Mouse (Mus musculus) erythroblast, embryonic 14.5 days (primary cell): Measurements from ENCODE around the gene Pigm. TPM values are rescaled to one million over a fixed set of nuclear protein-coding genes. Genes with fewer than 3 reads are reported as not detected.

Source experiments
- H3K27me3 ChIP-seq: 2 replicates; pipeline ENCODE4 v1.6.1; 2012; ENCODE audit warnings: inconsistent platforms; ENCODE audit not compliant: control insufficient read depth
- H3K36me3 ChIP-seq: 2 replicates; pipeline ENCODE4 v1.6.1; 2012; ENCODE audit warnings: mild to moderate bottlenecking, inconsistent platforms; ENCODE audit not compliant: control insufficient read depth
- H3K4me1 ChIP-seq: 2 replicates; pipeline ENCODE4 v1.6.1; 2012; ENCODE audit warnings: inconsistent platforms; ENCODE audit not compliant: control insufficient read depth
- H3K4me3 ChIP-seq: replicated peaks from 2 replicates; pipeline ENCODE3; 2012; ENCODE audit warnings: moderate library complexity, mild to moderate bottlenecking, inconsistent platforms
- H3K9me3 ChIP-seq: 2 replicates; pipeline ENCODE4 v1.6.1; 2012; ENCODE audit warnings: low read length, inconsistent platforms, mixed read lengths; ENCODE audit not compliant: control insufficient read depth
- GATA1 ChIP-seq: IDR thresholded peaks from 2 replicates; pipeline ENCODE4 v1.6.1; 2012; ENCODE audit warnings: low read length, inconsistent platforms, mixed read lengths
- TAL1 ChIP-seq: IDR thresholded peaks from 3 replicates; pipeline ENCODE4 v1.6.1; 2012; ENCODE audit warnings: low read length, inconsistent platforms, mixed read lengths
- polyA plus RNA-seq: library from polyadenylated mRNA; stranded (reverse); fragments of >175 nt; gene quantifications from 2 replicates; pipeline ENCODE4 v1.2.3, GENCODE M21; 2012

Pigm gene
- polyA plus RNA-seq, 1 experiment: 0.15 TPM

GRCm38 (mm10) chr1:172333512-172333911 lies 42.8 kb upstream of the Pigm start:
- Histone ChIP-seq H3K4me3 (no peak overlapping the region), H3K27me3 (peaks cover 65% of the 10 kb centered on the region), H3K9me3 (no peaks in the 10 kb centered on the region), H3K4me1 (no peaks in the 10 kb centered on the region), H3K36me3 (no peaks in the 10 kb centered on the region)
- TF ChIP-seq TAL1: no peak
- no peak for TF ChIP-seq GATA1

DNA sequence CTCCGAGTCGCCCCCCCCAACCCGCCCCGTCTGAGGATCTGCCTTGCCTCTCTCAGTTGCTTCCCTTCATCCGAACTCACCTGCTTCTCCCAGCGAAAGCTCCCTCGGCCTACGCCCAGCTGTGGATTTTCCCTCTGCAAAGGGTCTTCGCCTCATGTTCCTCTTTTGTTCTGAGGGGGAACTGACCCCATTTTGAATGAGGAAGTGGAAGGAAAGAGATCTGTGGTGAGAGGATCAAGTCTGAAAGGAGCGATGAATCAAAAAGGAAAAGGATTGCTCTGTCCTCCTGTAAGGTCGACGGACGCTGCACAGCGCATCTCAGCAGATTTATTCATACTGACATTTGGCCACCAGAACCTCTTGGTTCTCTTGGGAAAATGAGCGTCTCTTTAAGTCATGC lies 40.5 kb upstream of the Pigm start:
- TF ChIP-seq TAL1: no peak
- TF ChIP-seq GATA1: no peak

DNA sequence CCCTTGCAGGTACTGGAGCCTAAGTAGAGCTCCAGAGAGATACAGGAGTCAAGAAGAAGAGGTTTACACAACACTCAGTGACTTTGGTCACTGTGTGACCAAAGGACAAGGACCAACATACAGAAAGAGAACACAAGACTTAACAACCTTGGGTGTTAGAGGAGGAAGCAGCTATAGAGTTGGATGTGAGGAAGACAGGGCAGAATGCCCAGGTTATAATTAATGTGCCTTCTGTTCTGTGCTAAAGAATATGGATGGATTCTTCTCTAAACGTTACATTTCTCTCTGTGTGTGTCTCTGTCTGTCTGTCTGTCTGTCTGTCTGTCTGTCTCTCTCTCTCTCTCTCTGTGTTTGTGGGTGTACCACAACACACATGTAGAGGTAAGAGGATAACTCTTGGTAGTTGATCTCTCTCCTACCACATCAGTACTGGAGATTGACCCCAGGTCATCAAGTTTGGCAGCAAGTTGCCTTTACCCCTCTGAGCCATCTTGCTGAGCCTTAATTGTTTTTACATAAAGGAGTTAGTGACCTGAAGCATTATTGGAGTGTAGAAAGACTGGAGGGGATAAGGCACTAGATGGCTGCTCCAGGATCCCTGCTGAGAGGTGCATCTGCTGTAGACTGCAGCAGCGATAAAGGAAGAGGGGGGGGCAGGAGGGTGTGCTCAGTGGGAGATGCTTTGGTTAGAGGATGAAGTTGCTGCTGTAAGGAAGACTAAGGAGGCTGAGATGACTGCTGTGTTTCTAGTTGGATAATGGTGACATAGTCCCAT lies 38.7 kb upstream of the Pigm start:
- H3K27me3 ChIP-seq: peaks cover 74% of the 10 kb centered on the region
- no peaks in the 10 kb centered on the region for H3K9me3 ChIP-seq
- TF ChIP-seq GATA1: no peak
- TF ChIP-seq TAL1: no peak
- H3K4me1 ChIP-seq: peaks cover 8% of the 10 kb centered on the region
- H3K36me3 ChIP-seq: no peaks in the 10 kb centered on the region
- no peak overlapping the region for H3K4me3 ChIP-seq

More for the DNA sequence above, 40.5 kb upstream of the Pigm start:
- no peaks in the 10 kb centered on the region for H3K36me3 ChIP-seq
- H3K4me1 ChIP-seq: peaks cover 3% of the 10 kb centered on the region
- H3K4me3 ChIP-seq: no peak overlapping the region
- no peaks in the 10 kb centered on the region for H3K9me3 ChIP-seq
- H3K27me3 ChIP-seq: peaks cover 65% of the 10 kb centered on the region

GRCm38 (mm10) chr1:172340729-172341321 lies 35.5 kb upstream of the Pigm start, which contains the start of gene Kcnj10:
Kcnj10 (plus strand) TSS chr1:172341210.
- H3K36me3 ChIP-seq: no peaks in the 10 kb centered on the region
- H3K9me3 ChIP-seq: no peaks in the 10 kb centered on the region
- H3K4me1 ChIP-seq: peaks cover 8% of the 10 kb centered on the region
- peak within 1 kb of the TSS; percentile 49 for H3K4me3 ChIP-seq
- no peak for TF ChIP-seq TAL1
- peaks cover 70% of the 10 kb centered on the region for H3K27me3 ChIP-seq

DNA sequence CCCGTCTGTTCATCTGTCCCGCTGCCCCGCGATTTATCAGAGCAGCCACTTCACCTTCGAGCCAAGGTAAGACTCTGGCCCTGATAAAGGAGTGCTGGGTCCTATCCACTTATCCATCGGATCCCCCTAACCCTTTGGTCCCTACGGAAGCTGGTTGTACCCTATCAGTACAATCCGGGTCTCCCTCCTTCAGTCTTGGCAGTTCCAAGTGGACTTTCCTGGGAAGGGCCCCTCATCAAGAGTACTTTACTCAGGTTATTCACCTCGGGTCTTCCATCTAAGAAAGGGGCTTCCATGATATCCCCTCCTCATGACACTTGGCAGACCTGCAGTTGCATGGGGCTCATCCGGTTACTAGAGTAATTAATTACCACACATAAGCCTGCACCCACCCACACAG lies 35.0 kb upstream of the Pigm start:
- Histone ChIP-seq H3K27me3 (peaks cover 65% of the 10 kb centered on the region), H3K9me3 (no peaks in the 10 kb centered on the region), H3K36me3 (no peaks in the 10 kb centered on the region), H3K4me1 (peaks cover 8% of the 10 kb centered on the region), H3K4me3 (peak overlapping the region; percentile 49)
- TF ChIP-seq TAL1 (no peak), GATA1 (no peak)

- peaks cover 58% of the 10 kb centered on the region for H3K27me3 ChIP-seq
Measured at GRCm38 (mm10) chr1:172342729-172343128, 33.6 kb upstream of the Pigm start.

GRCm38 (mm10) chr1:172343914-172344313 lies 32.4 kb upstream of the Pigm start:
- TF ChIP-seq GATA1 (no peak), TAL1 (no peak)
- peaks cover 51% of the 10 kb centered on the region for H3K27me3 ChIP-seq

More at GRCm38 (mm10) chr1:172342729-172343128, 33.6 kb upstream of the Pigm start:
- Histone ChIP-seq H3K9me3 (no peaks in the 10 kb centered on the region), H3K4me3 (no peak overlapping the region), H3K36me3 (no peaks in the 10 kb centered on the region), H3K4me1 (peaks cover 8% of the 10 kb centered on the region)
- TF ChIP-seq GATA1: no peak
- TF ChIP-seq TAL1: no peak

DNA sequence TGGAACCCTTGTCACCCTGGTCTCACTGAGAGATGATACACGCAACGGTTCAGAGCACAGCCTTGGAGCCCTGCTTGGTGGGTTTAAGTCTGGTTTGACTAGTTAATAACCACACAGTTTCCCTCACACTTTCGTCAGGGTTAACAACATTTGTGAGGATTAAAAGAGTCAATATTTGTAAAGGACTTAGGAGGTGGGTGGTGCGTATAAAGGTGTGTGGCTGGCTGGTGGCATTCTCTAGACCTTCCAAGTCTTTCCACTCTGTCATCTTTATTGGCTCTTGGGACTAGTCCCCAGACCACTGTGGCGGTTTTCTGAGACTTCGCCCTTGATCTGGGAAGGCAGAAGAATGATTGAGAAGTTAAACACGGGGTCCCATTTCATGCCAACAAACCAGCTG lies 31.5 kb upstream of the Pigm start:
- Histone ChIP-seq H3K27me3 (peaks cover 42% of the 10 kb centered on the region), H3K4me3 (no peak overlapping the region), H3K36me3 (no peaks in the 10 kb centered on the region), H3K9me3 (no peaks in the 10 kb centered on the region), H3K4me1 (peaks cover 8% of the 10 kb centered on the region)
- TF ChIP-seq GATA1 (no peak), TAL1 (no peak)

More at GRCm38 (mm10) chr1:172343914-172344313, 32.4 kb upstream of the Pigm start:
- Histone ChIP-seq H3K9me3 (no peaks in the 10 kb centered on the region), H3K4me3 (no peak overlapping the region), H3K4me1 (peaks cover 8% of the 10 kb centered on the region), H3K36me3 (no peaks in the 10 kb centered on the region)

- TF ChIP-seq TAL1: no peak
Measured at GRCm38 (mm10) chr1:172346707-172347106, 29.6 kb upstream of the Pigm start.

DNA sequence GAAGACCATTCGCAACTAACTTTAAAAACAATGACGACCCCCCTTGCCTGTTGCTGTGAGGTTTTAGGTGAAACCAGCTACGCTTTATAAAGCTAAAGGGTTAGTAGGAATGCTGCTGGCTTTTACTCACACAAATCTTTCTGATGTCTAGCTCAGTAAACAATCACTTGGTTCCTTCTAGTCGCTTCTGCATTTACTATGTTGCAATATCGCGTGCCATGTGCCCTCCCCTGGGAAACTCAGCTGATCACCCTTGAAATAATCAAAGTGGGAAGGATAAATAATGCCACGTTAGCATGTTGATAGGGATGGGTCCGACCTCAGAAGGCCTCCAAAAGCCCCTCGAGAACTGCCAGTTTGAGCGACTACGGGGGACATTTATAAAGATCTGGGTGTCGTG lies 29.0 kb upstream of the Pigm start:
- no peaks in the 10 kb centered on the region for H3K36me3 ChIP-seq
- H3K4me3 ChIP-seq: no peak overlapping the region
- H3K4me1 ChIP-seq: no peaks in the 10 kb centered on the region
- H3K9me3 ChIP-seq: no peaks in the 10 kb centered on the region
- no peak for TF ChIP-seq TAL1
- no peak for TF ChIP-seq GATA1
- peaks cover 39% of the 10 kb centered on the region for H3K27me3 ChIP-seq

More at GRCm38 (mm10) chr1:172346707-172347106, 29.6 kb upstream of the Pigm start:
- Histone ChIP-seq H3K27me3 (peaks cover 41% of the 10 kb centered on the region), H3K9me3 (no peaks in the 10 kb centered on the region), H3K4me1 (no peaks in the 10 kb centered on the region), H3K4me3 (no peak overlapping the region), H3K36me3 (no peaks in the 10 kb centered on the region)
